Mouse (Mus musculus) midbrain, embryonic 14.5 days (tissue): ENCODE results near the gene Gls2. TPM values are rescaled to one million over a fixed set of nuclear protein-coding genes. Genes with fewer than 3 reads are reported as not detected.
"Not testable (repeated sequence)": the region's sequence is repeated elsewhere in the genome, so short reads cannot be mapped to it uniquely, and the experiment has no call there.

Experiments
- ATAC-seq: fragments of 200-750 bp; cut with Nextera tagmentation; 2 replicates; pipeline ENCODE4 v1.8.0; 2017; ENCODE audit warnings: moderate number of reproducible peaks, moderate library complexity; ENCODE audit not compliant: low FRiP score, low TSS enrichment
- DNase-seq: peaks from one replicate; pipeline ENCODE4 v3.0.0-alpha.2; 2015
- H3K27ac ChIP-seq: fragments of 300-500 bp; sonication (generic); replicated peaks from 2 replicates; pipeline ENCODE4 v1.5.1; 2014; ENCODE audit warnings: mild to moderate bottlenecking, low read depth, low read length, moderate library complexity
- H3K27me3 ChIP-seq: fragments of 300-500 bp; sonication (generic); 2 replicates; pipeline ENCODE4 v1.6.1; 2014; ENCODE audit warnings: low read length, control low read depth, mixed read lengths; ENCODE audit not compliant: control insufficient read depth, insufficient read depth
- H3K36me3 ChIP-seq: fragments of 300-500 bp; sonication (generic); 2 replicates; pipeline ENCODE4 v1.6.1; 2014; ENCODE audit warnings: low read length, control low read depth; ENCODE audit not compliant: control insufficient read depth, insufficient read depth
- H3K4me1 ChIP-seq: fragments of 300-500 bp; sonication (generic); 2 replicates; pipeline ENCODE4 v1.6.1; 2014; ENCODE audit warnings: mild to moderate bottlenecking, antibody characterized with exemption, low read length, control low read depth; ENCODE audit not compliant: control insufficient read depth, insufficient read depth
- H3K4me2 ChIP-seq: fragments of 300-500 bp; sonication (generic); 2 replicates; pipeline ENCODE4 v1.6.1; 2014; ENCODE audit warnings: mild to moderate bottlenecking, low read length, moderate library complexity
- H3K4me3 ChIP-seq: fragments of 300-500 bp; sonication (generic); replicated peaks from 2 replicates; pipeline ENCODE4 v1.5.1; 2014; ENCODE audit warnings: low read depth, low read length
- H3K9ac ChIP-seq: fragments of 300-500 bp; sonication (generic); replicated peaks from 2 replicates; pipeline ENCODE4 v1.6.1; 2014; ENCODE audit warnings: mild to moderate bottlenecking, low read length, moderate library complexity
- H3K9me3 ChIP-seq: fragments of 300-500 bp; sonication (generic); 2 replicates; pipeline ENCODE4 v1.6.1; 2016; ENCODE audit warnings: low read length, control low read depth, mixed read lengths; ENCODE audit not compliant: control insufficient read depth
- WGBS: fragments of 180-500 bp; shearing (Covaris S2); extraction: QIAGEN DNeasy Blood & Tissue Kit; methylation state at CpG from one replicate; pipeline ENCODE4 v1.1.7; 2014; 5-methylcytosine and 5-hydroxymethylcytosine counted together
- polyA plus RNA-seq: library from polyadenylated mRNA; unstranded; fragments of >200 nt; fragmentation: Nextera tagmentation; extraction: Ambion mirVana; gene quantifications from 2 replicates; pipeline ENCODE4 v1.2.1, GENCODE M21; 2014

The Gls2 gene
- polyA plus RNA-seq, 1 experiment from 2014 or later = 0.70 TPM

GRCm38 (mm10) chr10:128209311-128210009 lies 15.2 kb downstream of the Gls2 start:
- H3K9me3 ChIP-seq = no peaks in the 10 kb centered on the region
- no peak overlapping the region for H3K27ac ChIP-seq
- no peak overlapping the region for H3K4me3 ChIP-seq
- no peaks in the 10 kb centered on the region for H3K27me3 ChIP-seq
- ATAC-seq (no peak), DNase-seq (no peak)
- no peak overlapping the region for H3K9ac ChIP-seq
- H3K4me1 ChIP-seq = peaks cover 5% of the 10 kb centered on the region
- WGBS = 94% methylated on average over 11 of the region's 11 CpGs
- no peak overlapping the region for H3K4me2 ChIP-seq
- H3K36me3 ChIP-seq = no peaks in the 10 kb centered on the region

GRCm38 (mm10) chr10:128210131-128210530 lies 15.9 kb downstream of the Gls2 start:
- Histone ChIP-seq H3K27me3 (no peaks in the 10 kb centered on the region), H3K36me3 (no peaks in the 10 kb centered on the region), H3K9ac (no peak overlapping the region), H3K4me2 (no peak overlapping the region; the same call in 1 of the 2 replicates), H3K4me1 (peaks cover 5% of the 10 kb centered on the region), H3K9me3 (no peaks in the 10 kb centered on the region), H3K4me3 (no peak overlapping the region), H3K27ac (no peak overlapping the region)
- WGBS = 97% methylated on average over 2 of the region's 2 CpGs
- ATAC-seq = no peak
- DNase-seq = no peak

GRCm38 (mm10) chr10:128210954-128211353 lies 16.7 kb downstream of the Gls2 start:
- Histone ChIP-seq H3K36me3 (no peaks in the 10 kb centered on the region), H3K27me3 (no peaks in the 10 kb centered on the region), H3K4me3 (peak overlapping the region; percentile 47), H3K27ac (no peak overlapping the region), H3K9ac (peak overlapping the region; percentile 53), H3K9me3 (no peaks in the 10 kb centered on the region), H3K4me1 (peaks cover 5% of the 10 kb centered on the region), H3K4me2 (peak overlapping the region; percentile 81)
- no peak for DNase-seq
- WGBS = 30% methylated on average over 14 of the region's 14 CpGs
- ATAC-seq = peak; percentile 34; the same call in 1 of the 2 replicates

- peak within 1 kb of the TSS; percentile 53 for H3K9ac ChIP-seq
- H3K27me3 ChIP-seq = no peaks in the 10 kb centered on the region
- under 1% methylated on average over 30 of the region's 30 CpGs for WGBS
- peaks cover 5% of the 10 kb centered on the region for H3K4me1 ChIP-seq
- peak within 1 kb of the TSS; percentile 81 for H3K4me2 ChIP-seq
- peak; percentile 94 for ATAC-seq
- H3K9me3 ChIP-seq = no peaks in the 10 kb centered on the region
- peak within 1 kb of the TSS; percentile 42; the same call in 1 of the 2 replicates for H3K27ac ChIP-seq
- peak; percentile 97 for DNase-seq
- H3K36me3 ChIP-seq = no peaks in the 10 kb centered on the region
- H3K4me3 ChIP-seq = peak within 1 kb of the TSS; percentile 47
Observed at GRCm38 (mm10) chr10:128211390-128212108, 17.3 kb downstream of the Gls2 start, which contains the start of gene Spryd4. TSS of gene Spryd4 (minus strand) at chr10:128211807.

- H3K4me2 ChIP-seq = peak overlapping the region; percentile 81
- H3K4me3 ChIP-seq = peak overlapping the region; percentile 47
- ATAC-seq (0 out of 2 replicates have a peak, but pooled peaks have one; percentile 6), DNase-seq (peak; percentile 4)
- H3K27ac ChIP-seq = 0 out of 2 replicates have a peak overlapping the region, but pooled peaks have one; percentile 42
- H3K9ac ChIP-seq = peak overlapping the region; percentile 53; the same call in 1 of the 2 replicates
- no peaks in the 10 kb centered on the region for H3K9me3 ChIP-seq
- H3K4me1 ChIP-seq = peaks cover 5% of the 10 kb centered on the region
- H3K27me3 ChIP-seq = no peaks in the 10 kb centered on the region
- H3K36me3 ChIP-seq = no peaks in the 10 kb centered on the region
- 52% methylated on average over 6 of the region's 6 CpGs for WGBS
Observed at GRCm38 (mm10) chr10:128212148-128212547, 17.9 kb downstream of the Gls2 start.

GRCm38 (mm10) chr10:128212871-128213323 lies 18.6 kb downstream of the Gls2 start:
- H3K27ac ChIP-seq = no peak overlapping the region
- H3K9ac ChIP-seq = 0 out of 2 replicates have a peak overlapping the region, but pooled peaks have one; percentile 24
- DNase-seq (peak; percentile 77), ATAC-seq (no peak)
- H3K27me3 ChIP-seq = no peaks in the 10 kb centered on the region
- H3K4me3 ChIP-seq = 0 out of 2 replicates have a peak overlapping the region, but pooled peaks have one; percentile 6
- no peaks in the 10 kb centered on the region for H3K36me3 ChIP-seq
- no peaks in the 10 kb centered on the region for H3K9me3 ChIP-seq
- peak overlapping the region; percentile 45 for H3K4me2 ChIP-seq
- peaks cover 5% of the 10 kb centered on the region for H3K4me1 ChIP-seq
- WGBS = under 1% methylated on average over 18 of the region's 18 CpGs

GRCm38 (mm10) chr10:128214112-128214511 lies 19.9 kb downstream of the Gls2 start:
- not testable (repeated sequence) for ATAC-seq, DNase-seq, H3K27me3 ChIP-seq, H3K27ac ChIP-seq, H3K9me3 ChIP-seq, H3K36me3 ChIP-seq, H3K4me3 ChIP-seq, H3K9ac ChIP-seq, H3K4me2 ChIP-seq, H3K4me1 ChIP-seq
- WGBS = 91% methylated on average over 4 of the region's 4 CpGs

GRCm38 (mm10) chr10:128214981-128215380 lies 20.7 kb downstream of the Gls2 start:
- Histone ChIP-seq H3K4me2 (no peak overlapping the region), H3K27me3 (no peaks in the 10 kb centered on the region), H3K9ac (no peak overlapping the region), H3K4me3 (no peak overlapping the region), H3K9me3 (no peaks in the 10 kb centered on the region), H3K36me3 (no peaks in the 10 kb centered on the region), H3K27ac (no peak overlapping the region), H3K4me1 (peaks cover 5% of the 10 kb centered on the region)
- 90% methylated on average over 5 of the region's 5 CpGs for WGBS
- DNase-seq = no peak
- no peak for ATAC-seq
